Mouse (Mus musculus): Measurements from ENCODE around the gene Olfr599. TPM values are rescaled to one million over a fixed set of nuclear protein-coding genes. Genes with fewer than 3 reads are reported as not detected.
"Not testable (repeated sequence)": the region's sequence is repeated elsewhere in the genome, so short reads cannot be mapped to it uniquely, and the experiment has no call there.

Gene Olfr599
- polyA plus RNA-seq (2015; fragmentation: Nextera tagmentation; extraction: Ambion mirVana), result not detected in 2 replicates

DNA sequence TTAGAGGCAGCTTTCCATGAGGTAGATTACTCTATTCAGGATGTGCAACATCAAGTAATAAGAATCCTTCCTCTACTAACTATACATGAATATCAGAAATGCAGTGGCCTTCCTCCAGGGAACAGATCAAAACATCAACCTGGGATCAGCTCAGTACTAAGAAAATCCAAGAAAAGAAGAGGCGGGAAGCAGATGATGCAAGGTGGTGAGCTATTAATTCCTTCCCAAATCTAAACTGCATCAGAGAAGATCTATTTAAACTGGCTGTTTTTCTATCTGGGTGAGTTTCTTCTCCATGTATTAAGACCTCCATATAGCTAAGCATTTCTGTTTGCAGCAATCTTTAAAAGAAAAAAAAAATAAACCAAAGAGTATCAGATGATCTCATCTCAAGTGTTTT, at the start of gene Olfr599:
TSS of gene Olfr599 (plus strand) at position 301 of the 400 bp plus-strand sequence.
- Histone ChIP-seq H3K27ac (no peak within 1 kb of the TSS), H3K36me3 (no peaks in the 10 kb centered on the region), H3K4me2 (replicated peaks) (no peak within 1 kb of the TSS), H3K4me1 (no peaks in the 10 kb centered on the region), H3K9me3 (no peaks in the 10 kb centered on the region), H3K4me3 (no peak within 1 kb of the TSS), H3K9ac (no peak within 1 kb of the TSS), H3K27me3 (no peaks in the 10 kb centered on the region)
- WGBS, result 94% methylated on average over 1 of the region's 1 CpGs
- no peak for ATAC-seq (ENCODE audit: low FRiP score, low read depth)

DNA sequence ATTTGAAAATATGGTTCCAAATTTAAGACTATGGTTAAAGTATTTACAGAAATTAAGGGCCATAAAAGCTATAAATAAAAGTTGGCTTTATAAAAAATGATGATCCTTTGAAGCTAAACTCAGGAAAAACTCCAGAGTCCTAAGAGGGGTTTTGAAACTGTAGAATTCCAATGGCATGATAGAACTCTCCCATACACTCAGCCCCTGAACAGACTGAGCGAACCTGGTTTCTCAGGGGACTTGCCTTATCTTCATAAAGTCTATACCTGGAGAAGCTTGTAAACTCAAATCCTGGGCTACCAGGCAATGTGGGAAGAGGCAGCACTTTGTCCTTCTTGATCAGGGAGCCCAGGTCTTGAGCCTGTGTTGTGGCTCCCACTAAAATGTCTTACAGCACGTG, 30.4 kb upstream of the Olfr599 start, which contains the start of gene Olfr596:
TSS of gene Olfr596 (plus strand) at position 301 of the 400 bp plus-strand sequence.
- H3K9me3 ChIP-seq; H3K9ac ChIP-seq; ATAC-seq (ENCODE audit: low FRiP score, low read depth); H3K4me2 ChIP-seq (replicated peaks); H3K36me3 ChIP-seq; H3K4me3 ChIP-seq; H3K27ac ChIP-seq; H3K4me1 ChIP-seq; H3K27me3 ChIP-seq: not testable (repeated sequence)
- WGBS, result 87% methylated on average over 2 of the region's 2 CpGs

DNA sequence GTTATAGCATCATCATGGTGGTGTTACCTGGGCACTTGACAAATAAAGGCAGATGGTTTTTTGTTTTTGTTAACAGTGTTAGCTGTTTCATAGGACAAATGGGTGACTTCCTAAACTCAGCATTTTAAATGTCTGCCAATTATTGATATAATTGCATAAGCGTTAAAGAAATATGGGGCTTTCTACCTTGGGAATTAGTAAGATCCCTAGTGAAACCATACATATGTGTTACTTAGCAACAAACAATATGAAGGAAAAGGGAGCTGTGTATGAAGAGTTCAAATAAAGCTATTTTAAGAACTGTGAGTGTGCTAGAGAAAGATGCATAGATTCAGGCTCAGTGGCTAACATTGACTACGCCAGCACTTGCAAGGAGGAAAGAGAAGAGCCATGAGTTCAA, 19.7 kb upstream of the Olfr599 start, which contains the start of gene Olfr597:
TSS of gene Olfr597 (plus strand) at position 301 of the 400 bp plus-strand sequence.
- H3K27ac ChIP-seq; ATAC-seq (ENCODE audit: low FRiP score, low read depth); H3K4me1 ChIP-seq; H3K9me3 ChIP-seq; H3K4me2 ChIP-seq (replicated peaks); H3K27me3 ChIP-seq; H3K4me3 ChIP-seq; H3K9ac ChIP-seq; H3K36me3 ChIP-seq: not testable (repeated sequence)
- 91% methylated on average over 2 of the region's 2 CpGs for WGBS

DNA sequence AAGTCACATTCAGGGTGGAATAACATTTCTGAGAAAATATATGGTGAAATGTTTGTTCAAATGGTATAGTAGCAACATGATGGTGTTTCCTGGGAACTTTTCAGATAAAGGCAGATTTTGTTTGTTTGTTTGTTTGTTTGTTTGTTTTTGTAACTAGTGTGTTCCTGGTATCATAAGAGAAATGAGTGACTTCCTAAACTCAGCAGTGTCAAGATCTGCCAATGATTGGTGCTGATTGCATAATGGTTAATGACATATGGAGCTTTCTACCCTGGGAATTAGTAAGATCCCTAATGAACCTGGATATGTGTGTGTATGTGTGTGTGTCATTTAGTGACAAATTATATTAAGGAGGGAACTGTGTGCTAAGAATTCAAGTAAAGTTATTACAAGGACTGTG, 12.4 kb upstream of the Olfr599 start, which contains the start of gene Olfr598:
TSS of gene Olfr598 (plus strand) at position 301 of the 400 bp plus-strand sequence.
- H3K27ac ChIP-seq, result no peak within 1 kb of the TSS
- H3K27me3 ChIP-seq, result no peaks in the 10 kb centered on the region
- no peak within 1 kb of the TSS for H3K4me3 ChIP-seq
- H3K4me1 ChIP-seq, result no peaks in the 10 kb centered on the region
- no peak within 1 kb of the TSS for H3K4me2 ChIP-seq (replicated peaks)
- no peaks in the 10 kb centered on the region for H3K36me3 ChIP-seq
- H3K9ac ChIP-seq, result no peak within 1 kb of the TSS
- H3K9me3 ChIP-seq, result no peaks in the 10 kb centered on the region
- ATAC-seq (ENCODE audit: low FRiP score, low read depth), result no peak

DNA sequence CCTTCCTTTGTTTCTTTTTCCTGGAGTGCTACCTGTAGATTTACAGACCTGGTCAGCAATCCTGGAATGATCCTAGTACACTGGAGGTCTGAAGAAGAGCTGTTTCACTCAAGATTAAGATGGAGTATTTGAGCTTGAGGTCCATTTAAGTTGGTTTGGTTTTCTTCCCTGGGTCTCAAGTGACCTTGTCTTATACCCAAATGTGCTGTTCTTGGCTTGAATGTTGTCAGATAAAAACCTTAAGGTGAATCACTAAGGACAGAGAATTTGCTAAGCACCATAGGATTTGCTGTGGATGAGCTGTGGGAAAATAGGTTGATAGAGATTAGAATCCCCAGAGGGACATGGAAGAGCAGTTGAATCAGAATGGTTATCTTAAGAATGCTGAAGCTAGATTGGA, 13.9 kb downstream of the Olfr599 start, which contains the start of gene Olfr600:
TSS of gene Olfr600 (minus strand) at position 101 of the 400 bp plus-strand sequence.
- no peaks in the 10 kb centered on the region for H3K9me3 ChIP-seq
- no peaks in the 10 kb centered on the region for H3K27me3 ChIP-seq

DNA sequence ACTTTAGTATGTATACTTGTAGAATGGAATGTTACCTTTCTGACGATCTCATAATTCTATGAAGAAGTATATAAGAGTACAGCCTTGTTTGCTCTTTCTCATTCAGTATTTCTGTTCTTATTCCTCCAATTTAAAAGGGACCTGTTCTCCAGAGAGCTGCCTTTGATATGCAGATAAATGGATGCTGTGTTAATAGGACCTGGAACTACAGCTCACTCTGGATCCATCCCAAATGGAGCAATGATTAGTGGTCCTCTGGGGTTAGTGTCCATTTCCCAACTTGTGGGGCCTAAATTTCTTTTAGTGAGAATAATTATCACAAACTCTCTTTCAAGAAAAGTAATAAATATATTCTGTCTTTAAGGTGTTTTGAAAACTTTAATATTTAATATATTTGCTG, 26.8 kb downstream of the Olfr599 start, which contains the start of gene Olfr601:
TSS of gene Olfr601 (minus strand) at position 101 of the 400 bp plus-strand sequence.
- no peak within 1 kb of the TSS for H3K4me3 ChIP-seq
- H3K27me3 ChIP-seq, result no peaks in the 10 kb centered on the region
- no peaks in the 10 kb centered on the region for H3K9me3 ChIP-seq
- no peaks in the 10 kb centered on the region for H3K36me3 ChIP-seq
- no peak within 1 kb of the TSS for H3K9ac ChIP-seq
- no peak within 1 kb of the TSS for H3K27ac ChIP-seq
- H3K4me2 ChIP-seq (replicated peaks), result no peak within 1 kb of the TSS
- H3K4me1 ChIP-seq, result no peaks in the 10 kb centered on the region
- no peak for ATAC-seq (ENCODE audit: low FRiP score, low read depth)
- 79% methylated on average over 1 of the region's 1 CpGs for WGBS

More for the DNA sequence above, 13.9 kb downstream of the Olfr599 start, which contains the start of gene Olfr600:
- Histone ChIP-seq H3K4me3 (no peak within 1 kb of the TSS), H3K27ac (no peak within 1 kb of the TSS), H3K36me3 (no peaks in the 10 kb centered on the region), H3K9ac (no peak within 1 kb of the TSS), H3K4me2 (replicated peaks) (no peak within 1 kb of the TSS), H3K4me1 (no peaks in the 10 kb centered on the region)
- ATAC-seq (ENCODE audit: low FRiP score, low read depth), result no peak

DNA sequence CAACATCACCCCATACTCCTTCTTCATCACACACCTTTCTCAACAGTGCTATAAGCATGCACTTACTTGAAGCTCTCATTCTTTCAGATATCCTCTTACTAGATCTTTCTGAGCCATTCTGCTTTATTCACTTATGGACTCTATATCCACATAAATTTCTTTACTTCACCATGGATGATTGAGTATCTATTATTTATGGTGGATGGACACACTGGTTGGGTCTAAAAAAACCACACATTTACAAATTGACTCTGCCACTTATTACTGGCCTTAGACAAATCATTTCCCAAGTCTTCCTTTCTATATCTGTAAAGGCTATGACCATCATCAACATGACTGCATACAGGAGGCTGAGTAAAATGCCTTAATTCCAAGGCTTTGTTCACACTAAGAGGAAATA, 50.4 kb downstream of the Olfr599 start, which contains the start of gene Olfr603:
TSS of gene Olfr603 (minus strand) at position 101 of the 400 bp plus-strand sequence.
- no peaks in the 10 kb centered on the region for H3K9me3 ChIP-seq
- no peak within 1 kb of the TSS for H3K4me2 ChIP-seq (replicated peaks)
- no peaks in the 10 kb centered on the region for H3K27me3 ChIP-seq
- H3K4me1 ChIP-seq, result no peaks in the 10 kb centered on the region
- H3K9ac ChIP-seq, result no peak within 1 kb of the TSS
- ATAC-seq (ENCODE audit: low FRiP score, low read depth), result no peak
- H3K27ac ChIP-seq, result no peak within 1 kb of the TSS
- no peak within 1 kb of the TSS for H3K4me3 ChIP-seq
- H3K36me3 ChIP-seq, result no peaks in the 10 kb centered on the region

Other genes with a start within 250 kb of the Olfr599 start
- not detected in 2 replicates for gene Olfr585, start 238.2 kb upstream of the Olfr599 start, polyA plus RNA-seq (2015; fragmentation: Nextera tagmentation; extraction: Ambion mirVana)
- not detected in 2 replicates for gene Olfr586, start 210.3 kb upstream of the Olfr599 start, polyA plus RNA-seq (2015; fragmentation: Nextera tagmentation; extraction: Ambion mirVana)
- gene Olfr588-ps1, start 195.0 kb upstream of the Olfr599 start, polyA plus RNA-seq (2015; fragmentation: Nextera tagmentation; extraction: Ambion mirVana), result not detected in 2 replicates
- gene Olfr589, start 179.6 kb upstream of the Olfr599 start, polyA plus RNA-seq (2015; fragmentation: Nextera tagmentation; extraction: Ambion mirVana), result not detected in 2 replicates
- not detected in 2 replicates for gene Olfr591, start 157.6 kb upstream of the Olfr599 start, polyA plus RNA-seq (2015; fragmentation: Nextera tagmentation; extraction: Ambion mirVana)
- gene Olfr592, start 151.1 kb upstream of the Olfr599 start, polyA plus RNA-seq (2015; fragmentation: Nextera tagmentation; extraction: Ambion mirVana), result not detected in 2 replicates
- not detected in 2 replicates for gene Olfr593, start 124.1 kb upstream of the Olfr599 start, polyA plus RNA-seq (2015; fragmentation: Nextera tagmentation; extraction: Ambion mirVana)
- gene Olfr594, start 118.9 kb upstream of the Olfr599 start, polyA plus RNA-seq (2015; fragmentation: Nextera tagmentation; extraction: Ambion mirVana), result not detected in 2 replicates
- gene Usp17ld, start 83.4 kb upstream of the Olfr599 start, polyA plus RNA-seq (2015; fragmentation: Nextera tagmentation; extraction: Ambion mirVana), result not detected in 2 replicates
- not detected in 2 replicates for gene Olfr596, start 30.3 kb upstream of the Olfr599 start, polyA plus RNA-seq (2015; fragmentation: Nextera tagmentation; extraction: Ambion mirVana)
- not detected in 2 replicates for gene Olfr597, start 19.6 kb upstream of the Olfr599 start, polyA plus RNA-seq (2015; fragmentation: Nextera tagmentation; extraction: Ambion mirVana)
- gene Olfr598, start 12.3 kb upstream of the Olfr599 start, polyA plus RNA-seq (2015; fragmentation: Nextera tagmentation; extraction: Ambion mirVana), result not detected in 2 replicates
- gene Olfr600, start 13.8 kb downstream of the Olfr599 start, polyA plus RNA-seq (2015; fragmentation: Nextera tagmentation; extraction: Ambion mirVana), result not detected in 2 replicates
- not detected in 2 replicates for gene Olfr601, start 26.7 kb downstream of the Olfr599 start, polyA plus RNA-seq (2015; fragmentation: Nextera tagmentation; extraction: Ambion mirVana)
- not detected in 2 replicates for gene Olfr603, start 50.3 kb downstream of the Olfr599 start, polyA plus RNA-seq (2015; fragmentation: Nextera tagmentation; extraction: Ambion mirVana)
- not detected in 2 replicates for gene Usp17lc, start 79.2 kb downstream of the Olfr599 start, polyA plus RNA-seq (2015; fragmentation: Nextera tagmentation; extraction: Ambion mirVana)
- not detected in 2 replicates for gene Olfr605, start 109.5 kb downstream of the Olfr599 start, polyA plus RNA-seq (2015; fragmentation: Nextera tagmentation; extraction: Ambion mirVana)
- not detected in 2 replicates for gene Olfr606, start 113.1 kb downstream of the Olfr599 start, polyA plus RNA-seq (2015; fragmentation: Nextera tagmentation; extraction: Ambion mirVana)
- not detected in 2 replicates for gene Olfr607, start 128.2 kb downstream of the Olfr599 start, polyA plus RNA-seq (2015; fragmentation: Nextera tagmentation; extraction: Ambion mirVana)
- not detected in 2 replicates for gene Olfr608, start 134.0 kb downstream of the Olfr599 start, polyA plus RNA-seq (2015; fragmentation: Nextera tagmentation; extraction: Ambion mirVana)
- not detected in 2 replicates for gene Olfr609, start 162.1 kb downstream of the Olfr599 start, polyA plus RNA-seq (2015; fragmentation: Nextera tagmentation; extraction: Ambion mirVana)
- not detected in 2 replicates for gene Olfr610, start 176.2 kb downstream of the Olfr599 start, polyA plus RNA-seq (2015; fragmentation: Nextera tagmentation; extraction: Ambion mirVana)
- not detected in 2 replicates for gene Olfr611, start 184.9 kb downstream of the Olfr599 start, polyA plus RNA-seq (2015; fragmentation: Nextera tagmentation; extraction: Ambion mirVana)
- gene Olfr612, start 206.8 kb downstream of the Olfr599 start, polyA plus RNA-seq (2015; fragmentation: Nextera tagmentation; extraction: Ambion mirVana), result not detected in 2 replicates
- gene Olfr613, start 212.2 kb downstream of the Olfr599 start, polyA plus RNA-seq (2015; fragmentation: Nextera tagmentation; extraction: Ambion mirVana), result not detected in 2 replicates
- not detected in 2 replicates for gene Olfr615, start 220.2 kb downstream of the Olfr599 start, polyA plus RNA-seq (2015; fragmentation: Nextera tagmentation; extraction: Ambion mirVana)
- gene Olfr616, start 233.2 kb downstream of the Olfr599 start, polyA plus RNA-seq (2015; fragmentation: Nextera tagmentation; extraction: Ambion mirVana), result not detected in 2 replicates
- gene Olfr617, start 237.1 kb downstream of the Olfr599 start, polyA plus RNA-seq (2015; fragmentation: Nextera tagmentation; extraction: Ambion mirVana), result not detected in 2 replicates